Mouse (Mus musculus): ENCODE results near the gene Slf2. TPM values are rescaled to one million over a fixed set of nuclear protein-coding genes. Genes with fewer than 3 reads are reported as not detected.

The Slf2 gene
- total RNA-seq, 1 experiment from 2014 or later = 52.4 TPM

DNA sequence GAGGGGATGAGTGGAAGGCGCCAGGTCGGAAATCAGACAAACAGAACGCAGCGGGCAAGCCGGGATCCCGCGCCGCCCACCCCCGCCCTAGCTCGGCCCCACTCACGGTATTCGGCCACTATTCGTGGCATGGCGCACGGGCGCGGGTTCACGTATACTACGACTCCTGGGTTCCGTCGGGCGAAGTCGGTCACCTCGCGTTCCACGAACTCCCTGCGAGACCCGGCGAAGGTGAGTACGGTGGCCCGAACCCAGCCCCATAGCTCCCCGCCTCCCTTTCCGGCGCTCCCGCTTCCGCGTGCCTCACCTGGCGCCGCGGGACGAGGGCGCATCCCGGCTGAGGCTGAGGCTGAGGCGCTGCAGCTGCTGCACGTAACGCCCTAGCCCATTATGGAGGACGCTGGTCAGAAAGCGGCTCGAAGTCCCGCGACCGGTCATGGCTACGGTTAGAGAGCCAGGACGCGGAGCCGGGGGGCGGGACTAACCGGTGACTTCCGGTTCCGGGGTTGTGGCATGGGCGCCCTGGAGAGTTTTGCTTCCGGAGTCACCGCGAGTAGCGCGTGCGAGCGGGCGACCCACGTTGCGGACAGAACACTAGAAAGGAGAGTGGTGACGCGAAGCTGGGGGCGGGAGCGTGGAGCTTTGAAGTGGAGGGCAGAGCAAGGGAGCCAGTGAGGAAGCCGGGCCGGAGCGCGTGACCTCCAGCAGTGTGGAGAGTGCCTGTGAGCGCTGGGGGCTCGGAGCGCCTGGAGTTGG lies 75.2 kb downstream of the Slf2 start, which contains the start of gene Mrpl43:
Mrpl43 (minus strand) TSS at position 486 of the 756 bp plus-strand sequence.
- peak; percentile 87 for ATAC-seq (replicated peaks; ENCODE audit: low read depth, poor library complexity, severe bottlenecking)

DNA sequence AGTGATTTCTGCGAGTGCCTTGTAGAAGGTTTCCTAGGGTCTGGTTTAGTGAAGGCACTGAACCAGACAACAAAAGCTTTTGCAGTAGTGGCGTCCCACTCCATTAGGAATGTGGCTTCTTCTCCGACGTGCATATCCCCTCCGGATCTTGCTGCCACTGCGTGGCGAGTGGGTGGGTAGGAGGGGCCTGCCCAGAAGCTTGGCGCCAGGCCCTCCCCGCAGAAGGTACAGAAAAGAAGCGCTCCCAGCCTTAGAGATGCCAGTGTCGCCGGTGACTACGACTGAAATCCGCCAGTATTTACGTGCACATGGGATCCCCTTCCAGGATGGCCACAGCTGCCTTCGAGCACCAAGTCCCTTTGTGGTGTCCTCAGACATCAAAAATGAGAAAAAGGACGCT lies 76.1 kb downstream of the Slf2 start:
- no peak for ATAC-seq (replicated peaks; ENCODE audit: low read depth, poor library complexity, severe bottlenecking)

DNA sequence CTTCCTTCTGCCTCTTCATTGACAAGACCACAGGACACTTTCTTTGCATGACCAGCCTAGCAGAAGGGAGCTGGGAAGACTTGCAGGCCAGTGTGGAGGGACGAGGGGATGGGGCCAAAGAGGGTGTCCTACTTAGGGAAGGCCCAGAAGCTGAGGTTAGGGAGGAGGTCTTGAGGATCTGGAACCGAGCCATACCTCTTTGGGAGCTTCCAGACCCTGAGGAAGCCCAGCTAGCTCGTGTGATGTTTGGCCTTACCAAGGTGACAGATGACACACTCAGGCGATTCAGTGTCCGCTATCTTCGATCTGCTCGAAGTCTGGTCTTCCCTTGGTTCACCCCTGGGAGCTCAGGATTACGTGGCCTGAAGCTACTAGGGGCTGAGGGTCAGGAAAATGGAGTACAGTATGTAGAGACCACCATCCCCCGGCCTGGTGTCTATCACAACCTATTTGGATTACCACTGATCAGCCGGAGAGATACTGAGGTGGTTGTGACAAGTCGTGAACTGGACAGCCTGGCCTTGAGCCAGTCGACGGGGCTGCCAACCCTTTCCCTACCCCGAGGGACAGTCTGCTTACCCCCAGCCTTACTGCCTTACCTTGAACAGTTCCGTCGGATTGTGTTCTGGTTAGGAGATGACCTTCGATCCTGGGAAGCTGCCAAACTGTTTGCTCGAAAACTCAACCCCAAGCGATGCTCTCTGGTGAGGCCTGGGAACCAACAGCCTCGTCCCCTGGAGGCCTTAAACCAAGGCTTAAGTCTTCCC lies 76.7 kb downstream of the Slf2 start:
- ATAC-seq (replicated peaks; ENCODE audit: low read depth, poor library complexity, severe bottlenecking) = no peak

DNA sequence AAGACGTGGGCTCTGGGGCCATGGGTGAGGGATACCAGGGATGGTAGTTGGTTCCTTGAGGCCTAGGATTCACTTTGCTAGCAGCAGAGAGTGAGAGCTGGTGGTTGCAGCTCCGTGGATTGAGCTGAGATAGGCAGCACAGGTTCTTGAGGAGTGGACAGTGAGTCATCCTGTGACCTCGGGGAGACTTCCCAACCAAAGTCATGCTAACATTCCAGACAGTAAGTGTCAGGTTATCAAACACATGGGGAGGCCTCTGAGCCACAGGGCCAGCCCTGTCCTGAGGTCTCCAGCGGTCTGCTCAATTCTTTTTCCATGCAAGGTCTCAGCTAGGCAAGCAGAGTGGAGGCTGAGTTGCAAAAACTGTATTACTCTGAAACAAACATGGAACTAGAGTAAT lies 79.7 kb downstream of the Slf2 start:
- no peak for ATAC-seq (replicated peaks; ENCODE audit: low read depth, poor library complexity, severe bottlenecking)

DNA sequence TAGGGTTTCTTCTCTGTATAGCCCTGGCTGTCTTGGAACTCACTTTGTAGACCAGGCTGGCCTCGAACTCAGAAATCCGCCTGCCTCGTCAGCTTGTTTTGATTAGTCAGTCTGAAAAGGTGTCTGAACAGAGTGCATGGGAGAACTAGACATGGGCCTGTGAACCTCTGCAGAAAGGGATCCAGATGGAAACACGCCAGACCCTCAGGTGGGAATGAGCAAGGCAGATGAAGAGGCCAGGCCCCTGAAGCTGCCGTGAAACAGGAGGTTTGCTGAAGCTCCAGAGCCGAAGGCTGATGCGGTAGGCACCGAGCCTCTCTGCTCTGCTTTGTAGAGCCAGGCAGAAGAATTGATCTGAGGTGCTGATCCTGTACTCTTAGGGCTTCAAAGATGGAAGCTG lies 81.3 kb downstream of the Slf2 start:
- ATAC-seq (replicated peaks; ENCODE audit: low read depth, poor library complexity, severe bottlenecking) = no peak

DNA sequence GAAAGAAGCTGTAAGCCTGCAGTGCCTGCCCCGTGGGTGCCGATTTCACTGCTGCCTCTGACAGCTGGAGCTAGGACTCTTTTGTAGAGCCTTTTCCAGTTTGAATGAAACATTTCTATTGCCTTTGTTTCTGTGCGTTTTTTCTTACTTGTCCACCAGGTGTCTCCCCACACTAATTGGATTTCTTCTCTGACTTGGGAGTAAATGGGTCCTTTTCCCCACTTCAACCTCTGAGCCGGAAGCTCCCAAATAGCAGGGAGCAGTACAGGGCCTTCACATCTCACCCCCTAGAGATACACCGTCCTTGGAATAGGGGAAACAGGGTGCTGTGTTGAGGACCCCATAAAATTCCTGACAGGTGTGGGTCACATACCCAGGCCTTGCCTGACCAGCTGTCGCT lies 81.7 kb downstream of the Slf2 start:
- no peak for ATAC-seq (replicated peaks; ENCODE audit: low read depth, poor library complexity, severe bottlenecking)

DNA sequence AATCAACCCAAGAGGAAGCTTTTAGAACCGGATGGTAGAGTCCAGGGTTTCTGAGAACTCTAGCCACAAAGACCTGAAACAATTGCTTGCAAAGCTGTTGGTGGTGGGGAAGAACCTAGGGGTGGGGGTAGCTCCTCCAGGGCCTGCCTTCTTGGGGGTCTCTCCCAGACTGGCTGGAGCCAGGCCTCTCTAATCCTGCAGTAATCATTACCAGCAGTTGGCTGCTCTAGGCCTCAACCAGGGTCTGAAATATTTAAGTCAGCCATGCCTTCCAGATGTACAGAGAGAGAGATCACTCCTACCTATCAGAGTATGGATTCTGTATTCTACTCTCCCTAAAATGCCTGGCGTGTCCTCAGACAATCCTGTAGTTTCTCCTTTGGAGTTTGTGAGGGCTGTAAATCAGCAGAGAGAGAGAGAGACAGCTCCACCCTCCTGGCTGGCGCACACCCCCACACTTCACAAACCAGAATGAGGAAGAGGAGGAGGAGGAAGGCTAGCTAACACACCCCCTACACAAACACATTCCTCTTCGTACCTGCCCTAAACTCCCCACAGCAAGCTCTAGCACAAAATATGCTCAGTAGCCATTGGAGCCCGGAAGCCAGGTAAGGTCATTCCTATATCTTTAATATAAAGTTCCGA lies 82.8 kb downstream of the Slf2 start:
- no peak for ATAC-seq (replicated peaks; ENCODE audit: low read depth, poor library complexity, severe bottlenecking)

DNA sequence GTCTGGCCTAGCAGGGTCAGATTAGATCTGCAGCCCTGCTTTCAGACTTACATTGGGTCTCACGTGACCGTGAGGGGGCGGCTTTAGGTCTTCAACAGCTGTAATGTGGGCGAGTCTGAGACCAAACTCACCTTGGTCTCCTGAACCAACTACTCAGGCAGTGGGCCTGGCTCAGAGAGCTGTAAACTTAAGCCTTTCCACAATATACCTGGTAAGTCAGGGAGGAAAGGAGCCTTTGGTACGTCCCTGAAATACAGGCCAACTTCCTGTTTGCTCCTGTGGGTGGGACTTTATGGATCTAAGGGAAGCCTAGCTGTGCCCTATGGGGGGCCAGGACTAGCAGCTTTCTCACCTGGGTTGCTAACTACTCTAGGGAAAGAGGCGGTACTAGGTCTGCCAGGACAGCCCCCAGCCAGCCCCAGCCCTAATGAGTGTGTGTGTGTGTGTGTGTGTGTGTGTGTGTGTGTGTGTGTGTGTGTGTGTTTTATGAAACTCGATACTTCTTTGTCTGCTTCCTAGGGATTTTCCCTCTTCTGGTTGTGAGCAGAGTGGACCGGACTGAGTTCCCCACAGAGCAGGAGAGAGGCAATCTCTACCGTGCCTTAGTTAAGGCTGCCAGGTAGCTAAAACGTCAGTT lies 83.5 kb downstream of the Slf2 start, which contains the start of gene Lzts2:
Lzts2 (plus strand) TSS at position 80 of the 637 bp plus-strand sequence.
- ATAC-seq (replicated peaks; ENCODE audit: low read depth, poor library complexity, severe bottlenecking) = no peak

DNA sequence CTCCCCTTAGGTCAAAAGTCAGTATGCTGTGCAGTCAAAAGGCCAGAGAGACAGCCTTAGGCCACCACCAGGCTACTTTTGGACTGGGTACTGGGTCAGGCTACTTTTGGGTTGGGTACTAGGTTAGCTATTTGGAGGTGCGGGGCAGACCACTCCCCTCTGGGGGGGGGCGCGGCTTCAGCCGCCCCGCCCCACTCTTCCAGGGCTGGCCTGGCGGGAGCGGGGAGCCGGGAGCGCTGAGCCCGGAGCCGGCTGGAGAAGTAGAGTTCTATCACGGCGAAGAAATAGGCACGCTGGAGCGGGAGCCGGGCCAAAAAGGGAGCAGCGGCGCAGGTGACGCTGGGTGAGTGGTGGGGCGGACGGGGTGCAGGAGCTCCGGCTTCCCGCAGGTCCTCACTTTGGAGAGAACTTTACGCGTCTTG lies 84.0 kb downstream of the Slf2 start:
- no peak for ATAC-seq (replicated peaks; ENCODE audit: low read depth, poor library complexity, severe bottlenecking)

DNA sequence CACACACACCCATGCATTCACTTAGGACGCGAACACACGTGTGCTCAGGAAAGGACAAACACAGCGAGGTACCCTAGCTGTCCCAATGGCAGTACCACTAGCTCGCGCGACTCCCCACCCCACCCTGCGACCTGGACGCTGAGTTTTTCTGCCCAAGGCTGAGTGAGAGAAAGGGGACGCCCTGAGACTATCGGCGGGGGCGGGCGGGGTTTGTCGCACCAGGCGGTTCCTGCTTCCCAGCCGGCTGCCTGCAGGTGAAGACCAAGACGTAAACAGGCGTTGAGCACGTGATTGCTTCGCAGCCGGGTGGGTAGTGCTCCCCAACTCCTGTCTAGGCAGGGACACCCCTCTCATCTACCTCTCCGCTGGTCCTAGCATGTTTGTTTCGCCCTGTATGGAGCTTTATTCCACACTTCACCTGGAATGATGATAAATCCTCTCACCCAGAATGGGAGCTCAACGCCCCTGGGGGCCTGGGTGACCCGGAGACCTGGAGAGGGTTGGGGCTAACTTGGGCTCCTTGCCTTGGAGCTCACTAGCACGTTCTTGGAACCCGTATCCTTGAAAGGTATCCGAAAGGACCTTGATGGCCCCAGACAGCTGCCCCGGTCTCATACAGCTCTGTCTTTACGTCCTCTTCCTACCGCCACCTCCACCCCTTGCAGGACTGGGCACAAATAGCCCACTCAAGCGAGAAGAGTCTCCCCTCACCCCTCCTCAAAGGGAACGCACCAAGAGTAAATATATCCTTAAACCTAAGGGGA lies 84.7 kb downstream of the Slf2 start:
- no peak; the same call in 1 of the 2 replicates for ATAC-seq (replicated peaks; ENCODE audit: low read depth, poor library complexity, severe bottlenecking)

DNA sequence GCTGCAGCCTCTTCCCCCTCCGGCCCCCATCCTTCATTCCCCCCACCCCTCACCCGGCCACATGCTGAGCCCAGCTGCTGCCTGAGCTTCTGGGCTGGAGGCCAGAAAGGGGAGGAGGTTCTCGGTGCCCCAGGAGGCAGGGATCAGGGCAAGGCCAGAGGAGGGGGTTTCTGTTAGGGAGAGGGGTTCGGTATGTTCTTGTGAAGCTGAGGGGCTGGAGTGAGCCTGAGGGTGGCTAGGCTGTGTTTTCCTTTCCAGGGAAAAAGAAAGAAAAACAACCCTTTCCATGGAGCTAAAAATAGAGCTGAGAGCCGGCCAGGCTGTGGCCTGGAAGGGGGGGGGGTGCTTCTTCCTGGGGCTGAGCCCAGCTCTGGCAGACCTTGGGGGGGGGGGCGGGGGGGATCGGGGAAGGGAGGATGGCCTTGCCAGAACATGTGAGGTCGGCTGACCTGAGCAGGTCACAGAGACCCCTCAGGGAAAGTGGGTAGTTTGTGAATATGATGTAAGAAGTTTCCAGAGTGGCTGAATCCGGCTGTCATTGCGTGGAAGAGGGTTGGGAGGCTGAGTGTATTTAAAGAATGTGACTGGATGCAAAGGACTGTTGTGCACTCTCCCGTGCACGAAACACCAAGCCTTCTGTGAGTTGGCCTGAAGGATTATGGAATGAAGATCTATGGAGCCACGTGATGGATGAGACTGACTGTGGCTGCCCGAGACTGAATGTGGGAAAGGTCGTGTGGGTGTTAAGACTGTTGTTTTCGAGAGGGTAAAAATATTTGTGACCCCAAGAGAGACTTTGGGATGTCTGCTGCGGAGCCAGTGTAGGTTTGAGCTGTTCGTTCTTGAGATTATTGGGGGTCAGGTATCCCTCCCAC lies 85.6 kb downstream of the Slf2 start:
- ATAC-seq (replicated peaks; ENCODE audit: low read depth, poor library complexity, severe bottlenecking) = peak; percentile 22; the same call in 1 of the 2 replicates

DNA sequence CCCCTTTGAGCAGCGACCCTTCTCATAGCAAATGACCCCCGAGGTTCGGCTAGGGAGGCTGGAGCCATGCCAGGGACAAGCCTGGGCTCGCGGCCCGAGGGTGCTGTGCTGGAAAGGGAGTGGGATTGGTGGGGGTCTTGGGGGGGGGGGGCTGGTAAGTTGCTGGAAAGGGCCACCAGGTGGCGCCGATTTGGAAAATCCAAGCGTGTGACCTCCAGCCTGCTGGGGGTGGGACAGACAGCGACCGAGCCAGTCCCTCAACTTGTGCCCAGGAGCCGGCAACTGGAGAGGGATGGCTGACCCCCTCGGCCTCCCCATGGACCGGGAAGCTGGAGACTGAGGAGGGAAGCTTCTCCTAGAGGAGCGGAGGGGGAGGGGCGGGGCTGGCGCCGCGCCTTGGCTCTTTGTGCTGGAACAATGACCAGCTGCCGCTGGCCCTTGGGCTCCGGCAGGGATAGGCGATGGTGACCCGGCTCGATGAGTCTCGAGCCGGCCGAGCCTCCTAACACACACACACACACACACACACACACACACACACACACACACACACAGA lies 86.3 kb downstream of the Slf2 start:
- ATAC-seq (replicated peaks; ENCODE audit: low read depth, poor library complexity, severe bottlenecking) = no peak

DNA sequence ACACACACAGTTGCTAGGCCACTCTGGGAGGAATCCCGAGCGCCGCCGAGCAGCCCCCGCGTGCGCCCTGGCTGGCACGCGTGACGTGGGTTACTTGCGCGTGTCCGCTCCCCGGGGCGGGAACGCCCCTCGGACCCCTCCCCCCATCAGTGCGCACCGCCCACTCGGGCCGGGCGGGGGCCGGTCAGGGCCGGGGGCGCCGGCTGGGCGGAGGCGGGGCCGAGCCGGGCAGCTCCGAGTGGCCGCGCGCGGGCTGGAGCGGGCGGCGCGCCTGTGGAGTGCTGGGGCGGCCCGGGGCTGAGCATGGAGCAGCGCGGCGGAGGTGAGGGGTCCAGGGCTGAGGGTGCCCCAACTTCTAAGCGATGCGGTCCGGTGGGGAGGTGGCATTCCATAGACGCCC lies 87.0 kb downstream of the Slf2 start:
- 0 out of 2 replicates have a peak, but pooled peaks have one; percentile 8 for ATAC-seq (replicated peaks; ENCODE audit: low read depth, poor library complexity, severe bottlenecking)

DNA sequence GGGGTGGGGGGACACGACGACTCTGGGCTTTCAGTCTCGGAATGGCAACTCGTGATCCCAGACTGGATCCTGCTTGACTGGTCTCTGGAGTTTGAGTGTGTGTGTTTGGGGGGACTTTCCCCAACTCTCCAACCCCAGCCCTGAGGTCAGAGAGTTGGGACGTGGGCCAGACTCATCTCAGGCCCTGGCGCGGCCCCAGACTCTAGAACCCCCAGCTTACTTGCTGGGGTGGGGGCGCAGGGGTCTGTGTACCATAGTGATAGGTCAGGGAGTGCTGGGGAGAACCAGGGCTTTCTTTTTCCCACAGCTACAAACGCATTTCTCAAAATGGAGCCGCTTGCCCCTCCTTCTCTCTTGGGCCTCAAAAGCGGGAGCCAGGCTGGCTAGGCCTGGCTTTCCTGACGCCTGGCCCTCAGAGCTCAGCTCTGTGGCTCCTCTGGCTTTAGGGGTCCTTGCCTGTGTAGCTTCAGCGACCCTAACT lies 87.4 kb downstream of the Slf2 start:
- ATAC-seq (replicated peaks; ENCODE audit: low read depth, poor library complexity, severe bottlenecking) = no peak

DNA sequence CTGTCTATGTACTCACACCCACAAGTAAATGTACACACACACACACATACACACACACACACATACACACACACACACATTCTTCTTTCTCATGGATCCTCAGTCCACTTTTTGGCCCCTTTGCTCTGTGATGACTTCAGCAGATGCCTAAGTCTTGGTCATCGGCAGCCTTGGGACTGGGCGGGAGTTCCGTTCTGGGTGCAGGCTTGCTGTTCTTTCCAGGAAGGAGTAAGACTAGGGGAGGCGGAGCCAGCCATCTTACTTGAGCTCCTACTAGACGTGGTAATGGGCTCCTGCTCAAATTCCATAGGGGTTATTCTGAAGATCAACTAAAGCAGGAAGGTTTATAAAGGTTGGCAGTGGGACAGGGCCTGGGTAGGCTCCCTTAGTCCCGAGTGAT lies 89.4 kb downstream of the Slf2 start:
- no peak for ATAC-seq (replicated peaks; ENCODE audit: low read depth, poor library complexity, severe bottlenecking)

DNA sequence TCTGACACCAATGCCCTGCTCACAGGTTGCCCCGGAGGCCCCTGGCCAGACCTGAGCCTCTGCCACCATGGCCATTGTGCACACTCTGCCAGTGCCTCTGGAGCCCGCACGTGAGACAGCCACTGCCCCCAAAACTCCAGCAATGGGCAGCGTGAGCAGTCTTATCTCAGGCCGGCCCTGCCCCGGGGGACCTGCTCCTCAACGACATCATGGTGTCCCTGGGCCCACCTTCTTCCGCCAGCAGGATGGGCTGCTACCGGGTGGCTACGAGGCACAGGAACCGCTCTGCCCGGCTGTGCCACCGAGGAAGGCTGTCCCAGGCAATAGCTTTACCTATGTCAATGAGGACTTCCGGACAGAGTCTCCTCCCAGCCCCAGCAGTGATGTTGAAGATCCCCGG lies 90.4 kb downstream of the Slf2 start:
- no peak for ATAC-seq (replicated peaks; ENCODE audit: low read depth, poor library complexity, severe bottlenecking)

DNA sequence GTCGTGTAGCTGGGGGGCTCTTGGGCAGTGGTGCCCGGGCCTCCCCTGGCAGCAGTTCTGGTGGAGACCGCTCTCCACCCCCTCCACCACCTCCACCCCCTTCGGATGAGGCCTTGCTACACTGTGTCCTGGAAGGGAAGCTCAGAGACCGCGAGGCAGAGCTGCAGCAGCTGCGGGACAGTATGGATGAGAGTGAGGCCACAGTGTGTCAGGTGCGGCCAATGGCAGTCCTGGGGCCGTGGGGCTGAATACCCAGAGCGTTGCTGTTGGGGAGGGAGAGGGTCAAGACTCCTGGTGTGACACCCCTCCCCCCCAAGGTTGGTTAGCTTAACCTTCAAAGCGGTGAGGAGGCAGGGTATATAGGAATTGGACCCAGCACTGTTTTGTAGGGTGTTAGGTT lies 93.0 kb downstream of the Slf2 start:
- no peak for ATAC-seq (replicated peaks; ENCODE audit: low read depth, poor library complexity, severe bottlenecking)

DNA sequence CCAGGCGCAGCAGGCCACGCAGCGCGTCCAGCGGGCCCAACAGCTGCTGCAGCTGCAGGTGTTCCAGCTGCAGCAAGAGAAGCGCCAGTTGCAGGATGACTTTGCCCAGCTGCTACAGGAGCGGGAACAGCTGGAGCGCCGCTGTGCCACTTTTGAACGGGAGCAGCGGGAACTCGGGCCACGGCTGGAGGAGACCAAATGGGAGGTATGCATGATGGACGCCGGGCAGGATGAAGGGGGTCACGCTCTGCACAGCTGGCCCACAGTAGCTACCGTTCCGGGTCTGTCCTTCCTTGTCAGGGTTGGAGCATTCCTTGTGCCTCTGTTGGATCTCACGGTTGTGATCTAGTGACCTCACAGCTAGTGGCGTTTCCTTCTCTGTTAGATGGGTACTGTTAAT lies 93.8 kb downstream of the Slf2 start:
- ATAC-seq (replicated peaks; ENCODE audit: low read depth, poor library complexity, severe bottlenecking) = no peak

Data from common myeloid progenitor, adult 5-6 weeks (primary cell).